Mouse (Mus musculus) stomach, embryonic 14.5 days (tissue): ENCODE measurements around the gene Atp6v1b1. TPM values are rescaled to one million over a fixed set of nuclear protein-coding genes. Genes with fewer than 3 reads are reported as not detected.

Experiments used
- ATAC-seq: fragments of 200-750 bp; cut with Nextera tagmentation; 2 replicates; pipeline ENCODE4 v1.8.0; 2017; ENCODE audit warnings: low read depth, moderate TSS enrichment; ENCODE audit not compliant: insufficient number of reproducible peaks, insufficient read depth, low FRiP score
- H3K27ac ChIP-seq: fragments of 300-500 bp; sonication (generic); 2 replicates; pipeline ENCODE4 v1.5.1; 2014; ENCODE audit warnings: mild to moderate bottlenecking, low read length, moderate library complexity, mixed read lengths
- H3K27me3 ChIP-seq: fragments of 300-500 bp; sonication (generic); 2 replicates; pipeline ENCODE4 v1.6.1; 2014; ENCODE audit warnings: low read length, control low read depth, mixed read lengths; ENCODE audit not compliant: control insufficient read depth, insufficient read depth
- H3K36me3 ChIP-seq: fragments of 300-500 bp; sonication (generic); 2 replicates; pipeline ENCODE4 v1.6.1; 2014; ENCODE audit warnings: mild to moderate bottlenecking, control low read depth, low read length, moderate library complexity, mixed read lengths; ENCODE audit not compliant: control insufficient read depth, insufficient read depth
- H3K4me1 ChIP-seq: fragments of 300-500 bp; sonication (generic); 2 replicates; pipeline ENCODE4 v1.6.1; 2014; ENCODE audit warnings: low read length, control low read depth, mixed read lengths; ENCODE audit not compliant: control insufficient read depth, insufficient read depth
- H3K4me2 ChIP-seq: fragments of 300-500 bp; sonication (generic); replicated peaks from 2 replicates; pipeline ENCODE4 v1.6.1; 2014; ENCODE audit warnings: low read depth, low read length, control low read depth
- H3K4me3 ChIP-seq: fragments of 300-500 bp; sonication (generic); 2 replicates; pipeline ENCODE4 v1.5.1; 2014; ENCODE audit warnings: low read depth, low read length, control low read depth
- H3K9ac ChIP-seq: fragments of 300-500 bp; sonication (generic); replicated peaks from 2 replicates; pipeline ENCODE4 v1.6.1; 2014; ENCODE audit warnings: low read depth, mild to moderate bottlenecking, control low read depth, low read length, moderate library complexity, mixed read lengths
- H3K9me3 ChIP-seq: fragments of 300-500 bp; sonication (generic); 2 replicates; pipeline ENCODE4 v1.6.1; 2016; ENCODE audit warnings: low read depth, low read length, control low read depth; ENCODE audit not compliant: control insufficient read depth
- WGBS: fragments of 180-500 bp; shearing (Covaris S2); extraction: QIAGEN DNeasy Blood & Tissue Kit; methylation state at CpG from one replicate; pipeline ENCODE4 v1.1.7; 2014; 5-methylcytosine and 5-hydroxymethylcytosine counted together
- polyA plus RNA-seq: library from polyadenylated mRNA; unstranded; fragments of >200 nt; fragmentation: Nextera tagmentation; extraction: Ambion mirVana; gene quantifications from 2 replicates; pipeline ENCODE4 v1.2.1, GENCODE M21; 2014

The Atp6v1b1 gene
- polyA plus RNA-seq, 1 experiment from 2014 or later, result 0.45 TPM

DNA sequence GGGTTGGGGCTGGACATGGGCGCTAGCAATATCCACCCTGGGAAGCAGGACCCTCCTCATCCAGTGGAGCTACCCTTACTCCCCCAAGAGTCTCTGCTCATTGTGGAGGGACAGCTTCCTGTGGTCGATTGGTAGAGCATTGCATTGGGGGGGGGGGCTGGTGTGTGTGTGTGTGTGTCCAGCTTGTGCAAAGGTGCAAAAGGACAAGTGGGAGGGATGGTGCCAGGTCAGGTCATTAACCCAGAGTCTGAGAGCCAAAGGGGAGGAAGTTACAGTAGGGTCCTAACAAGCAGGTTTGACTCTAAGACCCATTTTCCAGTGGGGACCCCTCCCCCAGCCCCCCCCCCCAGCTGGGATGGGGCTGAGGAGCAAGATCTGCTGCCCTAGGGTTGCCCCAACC is 2.7 kb downstream of the Atp6v1b1 start:
- Histone ChIP-seq H3K4me1 (no peaks in the 10 kb centered on the region), H3K27ac (no peak overlapping the region), H3K9me3 (no peaks in the 10 kb centered on the region), H3K4me2 (no peak overlapping the region), H3K36me3 (no peaks in the 10 kb centered on the region), H3K4me3 (no peak overlapping the region), H3K27me3 (0 out of 2 replicates have a peak, but pooled peaks cover 3% of the 10 kb centered on the region), H3K9ac (no peak overlapping the region)
- 76% methylated on average over 2 of the region's 2 CpGs for WGBS
- ATAC-seq, result no peak

DNA sequence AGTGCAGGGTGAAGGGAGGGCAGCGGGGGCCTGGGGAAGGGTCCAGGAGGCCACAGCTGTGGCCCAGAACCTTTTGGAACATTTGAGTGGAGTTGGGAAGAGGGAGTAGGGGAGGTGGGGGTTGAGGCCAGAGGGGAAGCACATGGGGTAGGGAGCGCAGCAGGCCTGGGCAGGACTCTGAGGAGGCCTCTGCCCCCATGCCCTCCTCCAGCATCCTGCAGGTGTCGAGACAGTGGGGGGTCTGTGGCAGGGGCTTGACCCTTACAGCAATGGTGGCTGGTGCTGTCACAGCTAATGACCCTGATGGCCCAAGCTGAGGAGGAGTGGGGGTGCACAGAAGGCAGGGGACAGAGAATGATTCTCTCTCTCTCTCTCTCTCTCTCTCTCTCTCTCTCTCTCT is 6.5 kb downstream of the Atp6v1b1 start:
- Histone ChIP-seq H3K9ac (no peak overlapping the region), H3K36me3 (no peaks in the 10 kb centered on the region), H3K9me3 (no peaks in the 10 kb centered on the region), H3K4me3 (no peak overlapping the region), H3K4me1 (no peaks in the 10 kb centered on the region), H3K27me3 (0 out of 2 replicates have a peak, but pooled peaks cover 8% of the 10 kb centered on the region), H3K4me2 (no peak overlapping the region), H3K27ac (no peak overlapping the region)
- ATAC-seq, result no peak
- 64% methylated on average over 3 of the region's 3 CpGs for WGBS

DNA sequence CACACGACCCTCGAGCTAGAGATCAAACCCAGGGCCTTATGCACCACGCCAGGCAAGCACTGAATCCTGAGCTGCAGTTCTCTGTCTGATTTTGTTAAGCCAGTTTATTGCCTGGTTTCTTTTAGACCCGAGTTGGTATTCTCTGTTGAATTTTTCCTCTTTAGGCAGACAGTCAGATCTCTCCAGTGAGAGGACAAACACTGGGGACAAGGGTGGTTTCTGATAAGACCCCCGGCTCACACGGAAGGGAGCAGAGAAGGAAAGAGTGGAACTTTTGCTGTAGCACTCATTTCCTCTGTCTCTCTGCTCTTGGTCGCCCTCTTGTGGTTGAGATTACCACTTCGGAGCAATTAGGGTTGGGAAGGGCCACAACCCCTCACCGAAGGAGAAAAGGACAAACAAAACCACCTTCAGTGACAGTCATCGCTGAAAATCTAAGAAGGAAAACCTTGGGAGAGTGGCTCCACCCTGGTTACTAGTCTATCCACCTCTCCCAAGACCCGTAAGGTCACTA is 7.4 kb downstream of the Atp6v1b1 start:
- no peak overlapping the region for H3K27ac ChIP-seq
- 0 out of 2 replicates have a peak overlapping the region, but pooled peaks have one; percentile 14 for H3K4me2 ChIP-seq
- H3K9ac ChIP-seq, result no peak overlapping the region
- WGBS, result 11% methylated on average over 11 of the region's 11 CpGs
- H3K9me3 ChIP-seq, result no peaks in the 10 kb centered on the region
- H3K4me3 ChIP-seq, result no peak overlapping the region
- no peak for ATAC-seq
- H3K36me3 ChIP-seq, result no peaks in the 10 kb centered on the region
- no peaks in the 10 kb centered on the region for H3K4me1 ChIP-seq
- 0 out of 2 replicates have a peak, but pooled peaks cover 8% of the 10 kb centered on the region for H3K27me3 ChIP-seq

DNA sequence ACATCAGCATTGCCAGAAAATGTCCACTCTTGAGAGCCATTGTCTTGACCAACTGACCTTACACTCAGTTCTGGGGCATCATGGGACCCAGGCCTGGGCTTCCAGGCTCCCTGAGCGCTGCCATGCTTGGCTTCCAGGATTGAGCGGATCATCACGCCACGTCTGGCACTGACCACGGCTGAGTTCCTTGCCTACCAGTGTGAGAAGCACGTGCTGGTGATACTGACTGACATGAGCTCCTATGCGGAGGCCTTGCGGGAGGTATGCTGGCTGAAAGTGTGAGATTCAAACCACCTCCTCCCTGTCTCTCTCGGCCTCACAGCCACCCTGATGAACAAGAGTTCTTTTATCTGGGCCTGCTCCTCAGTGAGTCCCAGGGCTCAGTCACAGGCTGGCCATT is 13.3 kb downstream of the Atp6v1b1 start:
- Histone ChIP-seq H3K4me3 (no peak overlapping the region), H3K4me1 (no peaks in the 10 kb centered on the region), H3K9ac (no peak overlapping the region), H3K36me3 (no peaks in the 10 kb centered on the region), H3K9me3 (no peaks in the 10 kb centered on the region), H3K4me2 (no peak overlapping the region), H3K27ac (no peak overlapping the region), H3K27me3 (peaks cover 33% of the 10 kb centered on the region)
- ATAC-seq, result no peak
- WGBS, result 69% methylated on average over 9 of the region's 9 CpGs

DNA sequence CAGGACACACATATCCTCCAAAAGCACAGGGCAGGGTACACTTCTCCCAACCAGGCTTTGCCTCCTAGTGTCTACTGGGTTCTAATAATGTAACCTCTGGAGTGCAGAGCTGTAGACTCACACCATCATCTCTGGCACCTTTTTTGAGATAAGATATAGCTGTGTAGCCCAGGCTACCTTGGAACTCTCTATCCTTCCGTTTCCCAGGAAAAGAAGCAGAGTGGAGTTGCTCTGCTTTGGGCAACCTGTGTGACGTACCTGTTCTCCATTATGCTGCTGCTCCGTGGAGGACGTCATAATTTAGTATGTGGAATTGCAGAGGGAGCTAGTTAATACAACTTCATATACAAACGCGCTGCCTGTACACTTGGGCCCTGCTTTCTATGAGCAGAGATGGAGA is 19.6 kb downstream of the Atp6v1b1 start, which contains the start of gene Ankrd53:
Gene Ankrd53 (plus strand): TSS at position 301 of the 400 bp plus-strand sequence.
- H3K9me3 ChIP-seq, result no peaks in the 10 kb centered on the region
- peaks cover 5% of the 10 kb centered on the region; the same call in 1 of the 2 replicates for H3K4me1 ChIP-seq
- H3K9ac ChIP-seq, result peak within 1 kb of the TSS; percentile 25; the same call in 1 of the 2 replicates
- ATAC-seq, result no peak
- H3K4me2 ChIP-seq, result peak within 1 kb of the TSS; percentile 66
- WGBS, result 25% methylated on average over 6 of the region's 6 CpGs
- H3K4me3 ChIP-seq, result peak within 1 kb of the TSS; percentile 29
- H3K27ac ChIP-seq, result no peak within 1 kb of the TSS
- H3K36me3 ChIP-seq, result no peaks in the 10 kb centered on the region
- peaks cover 33% of the 10 kb centered on the region for H3K27me3 ChIP-seq

DNA sequence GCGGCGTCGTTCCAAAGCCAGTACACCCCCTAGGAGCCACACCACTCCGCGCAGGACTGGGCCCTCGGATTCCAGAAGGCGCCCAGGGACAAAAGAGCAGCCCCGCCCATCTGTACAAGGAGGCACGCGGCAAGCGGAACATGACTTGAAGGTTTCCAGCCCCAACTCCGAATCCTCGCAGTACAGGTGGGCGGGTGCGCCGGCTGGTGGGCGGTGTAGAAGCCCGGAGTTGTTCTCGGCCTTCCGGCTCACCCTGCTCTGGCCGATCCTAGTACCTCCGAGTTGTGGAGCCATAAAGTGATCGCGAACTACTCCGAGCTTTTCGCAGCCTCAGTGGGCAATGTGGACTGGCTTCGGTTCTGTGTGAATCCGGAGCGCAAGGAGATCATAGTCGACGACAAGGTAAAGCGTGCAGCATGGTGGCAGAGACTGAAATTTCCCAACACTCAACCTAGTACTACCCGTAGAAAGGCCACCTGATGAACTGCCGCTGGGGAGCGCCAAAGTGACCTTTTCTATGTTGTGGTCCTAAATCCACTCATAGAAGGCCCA is 20.2 kb downstream of the Atp6v1b1 start:
- Histone ChIP-seq H3K27me3 (peaks cover 27% of the 10 kb centered on the region), H3K36me3 (no peaks in the 10 kb centered on the region), H3K4me2 (peak overlapping the region; percentile 66), H3K4me1 (peaks cover 5% of the 10 kb centered on the region; the same call in 1 of the 2 replicates), H3K9me3 (no peaks in the 10 kb centered on the region), H3K9ac (peak overlapping the region; percentile 25; the same call in 1 of the 2 replicates), H3K27ac (no peak overlapping the region), H3K4me3 (peak overlapping the region; percentile 29)
- ATAC-seq, result peak; percentile 84
- 1% methylated on average over 35 of the region's 35 CpGs for WGBS

DNA sequence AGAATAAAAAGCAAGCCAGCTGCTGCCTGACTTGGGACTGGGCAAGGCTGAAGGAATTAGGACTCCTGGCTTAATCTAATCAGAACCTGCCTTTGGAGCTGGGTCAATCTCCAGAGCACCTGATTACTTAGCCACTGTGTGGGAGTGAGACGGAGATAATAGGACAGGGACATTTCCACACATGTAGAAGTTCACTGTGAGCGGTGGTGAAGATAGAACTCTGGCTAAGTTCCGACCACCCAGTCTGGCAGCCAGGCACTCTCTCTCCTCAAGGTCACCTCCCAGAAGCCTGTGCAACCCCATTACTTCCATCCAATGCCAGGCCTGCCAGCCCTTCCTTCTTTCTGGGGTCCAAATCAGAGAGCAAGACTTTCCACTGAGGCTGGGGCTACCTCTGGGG is 24.2 kb downstream of the Atp6v1b1 start:
- no peak overlapping the region for H3K4me2 ChIP-seq
- H3K4me3 ChIP-seq, result no peak overlapping the region
- H3K9ac ChIP-seq, result no peak overlapping the region
- peaks cover 13% of the 10 kb centered on the region for H3K36me3 ChIP-seq
- H3K27ac ChIP-seq, result no peak overlapping the region
- H3K4me1 ChIP-seq, result peaks cover 5% of the 10 kb centered on the region; the same call in 1 of the 2 replicates
- H3K9me3 ChIP-seq, result no peaks in the 10 kb centered on the region
- H3K27me3 ChIP-seq, result peaks cover 6% of the 10 kb centered on the region
- WGBS, result 79% methylated on average over 3 of the region's 3 CpGs
- ATAC-seq, result no peak

DNA sequence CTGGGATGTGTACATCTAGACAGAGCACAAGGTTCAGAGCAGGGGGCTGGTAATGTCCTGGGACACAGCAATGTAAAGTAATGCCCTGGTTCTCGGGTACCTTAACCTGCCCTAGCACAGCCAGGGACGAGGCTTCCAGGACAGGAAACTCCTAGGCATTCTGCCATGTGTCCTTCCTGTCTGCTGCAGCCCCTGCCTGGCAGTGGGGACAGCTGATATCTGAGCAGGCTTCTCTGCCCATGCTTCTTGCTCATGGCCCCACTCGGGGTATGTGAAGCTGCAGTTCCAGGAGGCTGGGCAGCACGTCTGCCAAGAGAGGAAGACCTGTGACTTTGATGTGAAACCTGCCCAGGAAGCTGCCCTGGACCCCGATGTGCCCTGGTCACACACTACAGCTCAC is 25.7 kb downstream of the Atp6v1b1 start:
- Histone ChIP-seq H3K9me3 (no peaks in the 10 kb centered on the region), H3K9ac (no peak overlapping the region), H3K4me1 (no peaks in the 10 kb centered on the region), H3K27ac (no peak overlapping the region), H3K36me3 (peaks cover 13% of the 10 kb centered on the region), H3K27me3 (no peaks in the 10 kb centered on the region), H3K4me2 (no peak overlapping the region), H3K4me3 (no peak overlapping the region)
- ATAC-seq, result no peak
- WGBS, result 80% methylated on average over 5 of the region's 5 CpGs
